Mouse (Mus musculus): ENCODE measurements at regions not wholly inside any gene's neighbourhood (a gene's known extent, or its start where the extent isn't known, plus 50 kb on each side); places are given as distances from the start of the nearest gene placed in this dataset.
A peak's percentile ranks its signal among the peaks of the same experiment; 100 is the strongest.
"Not testable (repeated sequence)": the region's sequence is repeated elsewhere in the genome, so short reads cannot be mapped to it uniquely, and the experiment has no call there.

- no peak for DNase-seq
Measured at GRCm38 (mm10) chrX:94785983-94786382, 61.6 kb downstream of the Zxdb start.

- DNase-seq = no peak
Measured at GRCm38 (mm10) chrX:94788331-94788920, 64.1 kb downstream of the Zxdb start.

GRCm38 (mm10) chrX:94796845-94797244, 72.5 kb downstream of the Zxdb start:
- not testable (repeated sequence) for DNase-seq

- not testable (repeated sequence) for DNase-seq
Measured at GRCm38 (mm10) chrX:94797348-94798182, 73.2 kb downstream of the Zxdb start.

GRCm38 (mm10) chrX:94798183-94798619, 73.8 kb downstream of the Zxdb start:
- DNase-seq = not testable (repeated sequence)

GRCm38 (mm10) chrX:94812760-94813159, 88.4 kb downstream of the Zxdb start:
- DNase-seq = not testable (repeated sequence)

- not testable (repeated sequence) for DNase-seq
Measured at GRCm38 (mm10) chrX:94827524-94827923, 103.2 kb downstream of the Zxdb start.

GRCm38 (mm10) chrX:94844110-94844779, 119.9 kb downstream of the Zxdb start:
- peak; percentile 8 for DNase-seq

- not testable (repeated sequence) for DNase-seq
Measured at GRCm38 (mm10) chrX:94849549-94849948, 125.2 kb downstream of the Zxdb start.

GRCm38 (mm10) chrX:94857501-94857900, 133.1 kb downstream of the Zxdb start:
- DNase-seq = no peak

- DNase-seq = no peak
Measured at GRCm38 (mm10) chrX:94857954-94858353, 133.6 kb downstream of the Zxdb start.

- DNase-seq = no peak
Measured at GRCm38 (mm10) chrX:94863123-94863522, 138.8 kb downstream of the Zxdb start.

- DNase-seq = peak; percentile 84
Measured at GRCm38 (mm10) chrX:94865531-94866502, 141.4 kb downstream of the Zxdb start.

- not testable (repeated sequence) for DNase-seq
Measured at GRCm38 (mm10) chrX:94883547-94883946, 142.9 kb downstream of the Spin4 start.
